Mouse (Mus musculus) activated CD4-positive, CD25-positive, alpha-beta regulatory T cell, adult 9 weeks (primary cell): ENCODE data around the gene Jtb. TPM values are rescaled to one million over a fixed set of nuclear protein-coding genes. Genes with fewer than 3 reads are reported as not detected.

Experiments used
- polyA plus RNA-seq: library from polyadenylated mRNA; unstranded; fragments of 100-300 nt; shearing (Covaris generic); gene quantifications from one replicate; pipeline ENCODE4 v1.2.1, GENCODE M21; 2017

The Jtb gene
- polyA plus RNA-seq, result 172 TPM

DNA sequence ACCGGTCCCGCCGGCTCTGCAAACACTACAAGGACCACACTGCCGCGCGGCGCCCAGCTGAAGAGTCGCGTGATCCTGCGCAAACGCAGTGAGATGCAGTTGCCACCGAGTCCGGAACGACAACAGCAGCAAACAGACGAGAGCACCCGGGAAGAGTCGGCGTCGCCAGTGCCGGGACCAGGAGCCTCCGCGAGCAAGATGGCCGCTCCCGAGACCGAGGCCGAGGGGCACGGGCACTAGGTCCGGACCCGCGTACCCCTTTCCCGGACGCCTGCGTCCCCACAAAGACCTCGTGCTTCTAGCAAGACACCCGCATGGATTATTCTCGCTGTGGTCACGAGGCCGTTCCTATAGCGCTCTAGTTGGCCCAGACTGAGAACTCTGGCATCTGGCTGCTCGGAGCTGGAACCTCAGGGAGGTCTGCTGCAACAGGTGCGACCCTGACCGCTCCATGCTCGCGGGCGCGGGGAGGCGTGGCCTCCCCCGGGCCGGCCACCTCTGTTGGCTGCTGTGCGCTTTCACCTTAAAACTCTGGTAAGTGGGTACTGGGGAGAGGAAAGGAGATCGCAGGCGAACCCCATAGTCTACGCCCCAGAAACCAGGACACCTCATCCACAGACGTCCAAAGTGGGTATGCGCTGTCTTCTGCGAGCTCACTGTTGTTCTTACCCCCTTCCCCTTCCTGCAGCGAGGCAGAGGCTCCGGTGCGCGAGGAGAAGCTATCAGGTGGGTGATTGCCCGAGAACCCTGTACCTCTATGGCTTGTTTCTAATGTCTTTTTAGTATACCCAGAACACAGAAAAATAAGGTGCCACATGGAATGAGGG lies at the start of gene Jtb:
Jtb (plus strand) TSS at position 91 of the 827 bp plus-strand sequence.

DNA sequence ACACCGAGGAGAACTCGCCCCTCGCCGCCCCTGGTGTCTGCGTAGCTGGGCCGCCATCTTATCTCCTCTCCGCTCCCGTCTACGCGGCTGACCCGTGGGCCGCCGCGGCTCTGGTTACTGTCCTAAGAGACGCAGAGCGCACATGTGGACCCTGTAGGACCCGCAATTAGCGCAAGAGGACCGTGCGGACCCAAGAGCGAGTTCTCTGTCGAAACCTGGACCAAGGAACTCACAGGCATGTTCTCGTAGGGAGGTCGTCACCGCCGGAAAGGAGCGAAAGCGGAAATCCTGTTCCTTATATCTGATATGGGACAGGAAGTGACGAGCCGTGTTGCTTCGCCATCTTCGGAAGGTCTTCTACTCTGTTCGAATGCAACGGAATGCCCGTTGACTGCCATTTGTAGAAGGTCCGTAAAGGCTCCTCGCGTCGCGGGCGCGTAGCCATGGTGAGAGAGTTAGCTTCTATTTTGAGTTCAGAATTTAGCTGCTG lies 18.0 kb upstream of the Jtb start, which contains the start of the genes Rps27 and Rab13:
Rps27 (minus strand) TSS at position 275 of the 490 bp plus-strand sequence.
Rab13 (plus strand) TSS at position 319 of the 490 bp plus-strand sequence.

DNA sequence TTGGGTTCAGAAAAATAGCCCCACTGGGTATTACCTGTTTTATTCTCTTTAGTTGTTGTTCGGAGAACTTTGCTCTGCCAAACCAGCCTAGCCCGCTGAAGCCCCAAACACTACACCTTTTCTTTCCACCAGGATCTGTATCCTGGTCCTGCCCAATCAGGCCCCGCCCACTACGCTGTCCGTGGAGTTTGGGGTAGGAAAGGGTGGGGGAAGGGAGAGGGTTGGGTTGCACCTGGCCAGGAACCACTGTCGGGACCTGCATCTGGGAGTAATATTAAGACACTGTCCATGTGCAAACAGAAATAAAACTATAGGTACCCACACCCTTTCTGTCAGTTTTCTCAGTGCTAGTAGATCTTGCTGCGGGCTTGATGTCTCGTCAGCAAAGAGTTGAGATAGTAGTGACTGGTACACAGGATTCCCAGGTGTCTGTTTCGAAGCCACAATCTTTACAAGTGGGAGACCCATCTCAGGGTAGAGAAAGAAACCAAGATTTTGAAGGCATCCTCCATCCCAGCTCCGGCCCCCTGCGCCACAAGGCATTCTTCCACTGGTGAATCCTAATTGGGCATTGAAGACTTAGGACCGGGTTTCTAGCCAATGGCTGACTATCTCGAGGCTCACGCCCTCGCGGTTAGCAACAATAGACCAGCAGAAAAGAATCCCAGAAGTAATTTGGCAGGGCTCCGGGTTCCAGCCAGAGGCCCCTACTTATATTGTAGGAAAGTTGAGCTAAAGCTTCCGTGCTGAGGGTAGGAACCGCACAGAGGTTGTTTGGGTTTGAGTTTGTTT lies 11.8 kb downstream of the Jtb start, which contains the start of gene Creb3l4:
Creb3l4 (minus strand) TSS at position 529 of the 792 bp plus-strand sequence.

DNA sequence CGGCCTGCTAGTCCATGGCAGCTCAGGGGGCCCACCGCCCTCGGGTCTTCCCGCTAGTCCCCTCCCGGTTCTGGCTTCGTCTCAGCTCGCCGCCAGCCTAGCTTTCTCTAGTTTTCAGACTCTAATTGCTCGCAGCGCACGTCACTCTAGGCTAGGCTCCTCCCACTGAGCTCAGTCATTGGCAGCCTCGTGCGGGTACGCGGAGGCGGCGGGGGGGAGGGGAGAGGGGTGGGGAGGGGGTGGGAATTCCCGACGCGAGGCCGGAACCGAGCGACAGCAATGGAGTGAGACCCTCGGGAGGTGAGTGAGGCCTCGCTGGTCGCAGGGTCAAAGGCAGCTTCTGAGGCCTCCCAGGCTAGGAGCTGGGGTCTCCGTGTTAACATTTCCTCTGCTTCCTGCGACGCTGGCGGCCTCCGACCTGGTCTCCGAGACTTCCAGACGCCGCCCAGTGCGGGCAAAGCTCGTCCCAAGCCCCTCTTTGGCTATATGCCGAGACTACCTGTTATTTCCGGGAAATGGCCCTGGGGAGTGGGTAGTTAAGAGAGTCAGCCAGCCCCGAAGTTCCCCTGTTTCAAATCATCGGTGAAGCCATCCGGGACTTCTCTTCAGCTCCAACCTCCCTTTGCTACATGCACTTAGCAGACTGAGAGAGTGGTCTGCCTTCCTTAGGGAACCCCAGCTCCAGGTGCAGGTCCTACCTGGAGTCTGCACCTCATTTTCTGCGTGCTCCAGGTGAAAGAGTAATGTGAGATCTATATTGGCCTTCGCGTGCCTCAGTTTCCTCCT lies 16.8 kb downstream of the Jtb start, which contains the start of gene Slc39a1:
Slc39a1 (plus strand) TSS at position 213 of the 786 bp plus-strand sequence.

DNA sequence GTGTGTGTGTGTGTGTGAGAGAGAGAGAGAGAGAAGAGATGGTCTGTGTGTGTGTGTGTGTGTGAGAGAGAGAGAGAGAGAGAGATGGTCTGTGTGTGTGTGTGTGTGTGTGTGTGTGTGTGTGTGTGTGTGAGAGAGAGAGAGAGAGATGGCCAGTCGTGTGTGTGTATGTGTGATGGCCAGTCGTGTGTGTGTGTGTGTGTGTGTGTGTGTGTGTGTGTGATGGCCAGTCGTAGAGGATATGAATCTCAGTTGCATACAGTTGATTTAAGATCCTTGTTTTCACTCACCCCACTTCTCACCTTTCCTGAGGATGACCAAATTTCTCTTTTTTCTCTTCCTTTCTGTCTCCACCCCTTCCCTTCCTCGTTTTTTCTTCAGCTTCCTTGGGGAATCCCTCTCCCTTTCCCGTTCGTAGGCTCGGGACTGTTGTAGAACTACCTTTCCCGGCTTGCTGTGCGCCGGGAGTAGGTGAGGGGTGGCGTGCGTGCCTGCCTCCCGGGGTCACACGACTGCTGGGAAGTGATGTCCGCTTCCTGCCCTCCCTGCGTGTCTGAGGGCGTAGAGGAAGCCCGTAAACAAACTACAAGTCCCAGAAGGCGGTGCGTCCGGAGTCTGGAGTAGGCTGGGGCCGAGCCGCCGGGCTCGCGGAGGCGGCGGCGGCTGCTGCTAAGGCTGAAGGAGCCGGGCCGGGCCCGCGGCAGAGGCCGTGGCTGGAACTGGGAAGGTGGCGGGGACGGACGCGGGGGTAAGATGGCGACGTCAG lies 22.4 kb downstream of the Jtb start, which contains the start of gene Crtc2:
Crtc2 (plus strand) TSS at position 511 of the 766 bp plus-strand sequence.

DNA sequence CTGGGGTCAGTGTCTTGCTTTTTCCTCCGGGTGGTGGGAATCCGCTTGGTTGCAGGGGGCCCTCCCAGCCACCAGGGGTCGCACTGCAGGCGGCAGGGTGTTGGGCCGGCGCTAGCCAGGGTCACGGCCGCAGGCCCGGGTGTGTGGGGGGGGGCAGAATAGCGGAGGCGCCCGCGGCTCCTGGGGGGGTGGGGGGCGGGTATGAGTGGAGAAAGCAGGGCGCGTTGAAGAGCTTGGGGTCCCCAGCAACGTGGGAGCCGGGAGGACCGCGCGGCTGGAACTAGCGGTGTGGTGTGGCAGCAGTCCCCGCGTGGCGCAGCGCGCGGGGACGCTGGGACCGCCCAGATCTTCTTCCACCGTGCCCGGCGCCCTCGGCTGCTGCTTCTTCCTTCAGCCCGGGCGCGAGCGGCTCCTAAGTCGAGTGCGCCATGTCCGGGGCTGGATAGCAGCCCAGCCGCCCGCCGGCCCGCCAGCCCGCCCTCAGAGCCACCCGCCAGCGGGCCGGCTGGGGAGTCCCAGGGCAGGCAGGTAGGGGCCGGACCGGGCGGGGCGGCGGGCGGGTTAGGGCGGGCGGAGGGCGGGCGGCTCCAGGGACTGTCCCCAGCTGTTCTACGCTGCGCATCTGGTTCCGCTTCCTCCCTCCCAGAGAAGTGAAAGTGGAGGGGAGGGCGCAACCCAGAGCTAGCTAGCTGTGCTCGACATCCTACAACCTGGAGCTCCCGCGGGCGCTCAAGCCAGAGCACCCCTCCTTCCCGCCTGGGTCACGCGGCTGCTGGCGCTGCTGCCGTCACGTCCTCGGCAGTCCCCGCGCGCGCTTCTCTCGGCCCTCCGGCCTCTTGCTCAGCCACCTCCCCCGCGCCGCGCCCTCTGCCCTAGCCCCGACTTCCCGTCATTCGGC lies 33.9 kb downstream of the Jtb start, which contains the start of gene Dennd4b:
Dennd4b (plus strand) TSS at position 152 of the 898 bp plus-strand sequence.

Other genes with a start within 250 kb of the Jtb start
- gene Hax1, start 232.8 kb upstream of the Jtb start, polyA plus RNA-seq, result 114 TPM
- 163 TPM for gene 4933434E20Rik, start 180.0 kb upstream of the Jtb start, polyA plus RNA-seq
- 273 TPM for gene Ubap2l, start 179.0 kb upstream of the Jtb start, polyA plus RNA-seq
- gene Tpm3, start 158.9 kb upstream of the Jtb start, polyA plus RNA-seq, result 945 TPM
- 0.81 TPM for gene Nup210l, start 127.5 kb upstream of the Jtb start, polyA plus RNA-seq
- gene Rps27, start 17.9 kb upstream of the Jtb start, polyA plus RNA-seq, result 2,953 TPM
- not detected for gene Rab13, start 17.9 kb upstream of the Jtb start, polyA plus RNA-seq
- gene Creb3l4, start 11.9 kb downstream of the Jtb start, polyA plus RNA-seq, result not detected
- 4.2 TPM for gene Slc39a1, start 16.6 kb downstream of the Jtb start, polyA plus RNA-seq
- gene Crtc2, start 22.6 kb downstream of the Jtb start, polyA plus RNA-seq, result 101 TPM
- gene Dennd4b, start 33.6 kb downstream of the Jtb start, polyA plus RNA-seq, result 58.5 TPM
- gene Gatad2b, start 61.6 kb downstream of the Jtb start, polyA plus RNA-seq, result 12.7 TPM
- gene Slc27a3, start 158.3 kb downstream of the Jtb start, polyA plus RNA-seq, result 0.27 TPM
- 47.0 TPM for gene Ints3, start 202.0 kb downstream of the Jtb start, polyA plus RNA-seq
- not detected for gene Npr1, start 234.3 kb downstream of the Jtb start, polyA plus RNA-seq
- 104 TPM for gene Ilf2, start 244.5 kb downstream of the Jtb start, polyA plus RNA-seq